17 mouse cellular contexts compared by ENCODE assay signal in the genomic region with DNA sequence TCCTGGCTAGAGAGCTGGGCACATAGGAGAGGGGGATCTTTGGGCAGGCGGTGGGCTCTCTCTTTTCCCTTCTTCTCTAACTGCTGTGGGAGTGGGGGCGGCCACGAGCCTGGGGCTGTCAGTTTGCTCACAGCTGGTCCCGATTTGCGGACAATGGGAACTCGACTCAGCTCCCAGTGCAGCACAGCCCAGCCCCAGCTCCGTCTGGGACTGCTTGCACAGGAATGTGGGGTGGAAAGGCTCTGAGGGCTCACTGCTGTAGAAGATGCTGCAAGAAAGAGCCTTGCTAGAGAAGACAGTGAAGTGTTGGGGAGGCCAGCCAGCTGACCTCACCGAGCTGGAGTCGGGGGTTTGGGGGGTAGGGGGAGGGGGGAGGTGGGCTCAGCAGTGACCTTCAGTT.
A peak's percentile ranks its signal among the peaks of the same experiment; 100 is the strongest.
DNase-seq lines count a peak whose midpoint lies in the region; ATAC-seq and TF ChIP-seq lines count a peak whose summit lies in the region.
"Had no signal": no experiment of that assay in that cellular context is flagged by ENCODE, and none has a peak within 500 bp of the region (broad histone marks: within the 10 kb centered on the region; RNA-seq: fewer than 3 reads in every experiment).

No protein-coding gene starts in this region.

- H3K36me3 ChIP-seq in kidney, adult 2 months (ENCODE audit: control insufficient read depth, insufficient read depth, low read length): no peaks in the 10 kb centered on the region
- H3K36me3 ChIP-seq in forebrain, embryonic 13.5 days (ENCODE audit: poor library complexity, severe bottlenecking): no peaks in the 10 kb centered on the region
- no peaks in the 10 kb centered on the region for H3K36me3 ChIP-seq in hindbrain, embryonic 12.5 days
- H3K36me3 ChIP-seq: heart, embryonic 12.5 days; hindbrain, embryonic 13.5 days; liver, embryonic 12.5 days had no signal

- no peak overlapping the region for H3K27ac ChIP-seq in kidney, adult 2 months (ENCODE audit: insufficient read depth, low read depth, low read length)
- H3K27ac ChIP-seq in forebrain, embryonic 13.5 days: peak overlapping the region; percentile 97
- H3K27ac ChIP-seq in hindbrain, embryonic 12.5 days: no peak overlapping the region
- H3K27ac ChIP-seq: hindbrain, embryonic 13.5 days; liver, embryonic 12.5 days had no signal

- H3K27me3 ChIP-seq in kidney, adult 2 months (replicated peaks; ENCODE audit: control insufficient read depth, insufficient read depth, low read length): no peaks in the 10 kb centered on the region
- H3K27me3 ChIP-seq in forebrain, embryonic 13.5 days: peaks cover 7% of the 10 kb centered on the region; the same call in 1 of the 2 replicates
- H3K27me3 ChIP-seq in hindbrain, embryonic 12.5 days: peaks cover 62% of the 10 kb centered on the region

- no peak overlapping the region for H3K4me2 ChIP-seq in forebrain, embryonic 13.5 days
- H3K4me2 ChIP-seq in hindbrain, embryonic 12.5 days (replicated peaks): no peak overlapping the region
- H3K4me2 ChIP-seq: heart, embryonic 12.5 days; hindbrain, embryonic 13.5 days; liver, embryonic 12.5 days had no signal

- TF ChIP-seq POLR2A in kidney, adult 2 months (IDR thresholded peaks at IDR 0.05; ENCODE audit: low read depth, low read length): no peak

- peak; percentile 39 for DNase-seq in kidney, postnatal 10 days
- DNase-seq in kidney, adult 2 months: no peak
- DNase-seq in NIH3T3 (ENCODE audit: low read depth) (peak; percentile 1), ZHBTc4 (ENCODE audit: low read depth, low spot score) (peak; percentile 20)
- no peak for DNase-seq in layer of hippocampus, postnatal 36 days
- DNase-seq: adrenal gland, postnatal 25 days; cerebellum, adult 9-11 months; kidney, postnatal 36 days; retina, postnatal 1 day; thymus, postnatal 14 days had no signal

- H3K9ac ChIP-seq in forebrain, embryonic 13.5 days: no peak overlapping the region
- H3K9ac ChIP-seq in hindbrain, embryonic 12.5 days: no peak overlapping the region
- H3K9ac ChIP-seq: heart, embryonic 12.5 days; hindbrain, embryonic 13.5 days; liver, embryonic 12.5 days had no signal

- H3K4me1 ChIP-seq in kidney, adult 2 months (ENCODE audit: control insufficient read depth, insufficient read depth, low read length): peaks cover 3% of the 10 kb centered on the region; the same call in 1 of the 2 replicates
- peaks cover 43% of the 10 kb centered on the region for H3K4me1 ChIP-seq in forebrain, embryonic 13.5 days
- H3K4me1 ChIP-seq in hindbrain, embryonic 12.5 days: peaks cover 26% of the 10 kb centered on the region
- H3K4me1 ChIP-seq: liver, embryonic 12.5 days had no signal

- TF ChIP-seq CTCF in kidney, adult 2 months (conservative IDR thresholded peaks at IDR 0.05; ENCODE audit: insufficient read depth, insufficient read length, low read depth, low read length): no peak

- H3K4me3 ChIP-seq in kidney, adult 2 months (ENCODE audit: insufficient read depth, low read depth, low read length): no peak overlapping the region
- H3K4me3 ChIP-seq in forebrain, embryonic 13.5 days: no peak overlapping the region
- no peak overlapping the region for H3K4me3 ChIP-seq in hindbrain, embryonic 12.5 days
- H3K4me3 ChIP-seq: heart, embryonic 12.5 days; hindbrain, embryonic 13.5 days; liver, embryonic 12.5 days had no signal

- ATAC-seq in forebrain, embryonic 13.5 days: peak; percentile 19; the same call in 1 of the 2 replicates
- ATAC-seq in hindbrain, embryonic 12.5 days (ENCODE audit: low FRiP score): no peak
- ATAC-seq: CD4-positive, CD25-positive, alpha-beta regulatory T cell, adult 4 months; intestine, postnatal 0 days; liver, embryonic 12.5 days had no signal

- no peaks in the 10 kb centered on the region for H3K9me3 ChIP-seq in forebrain, embryonic 13.5 days (replicated peaks)
- no peaks in the 10 kb centered on the region for H3K9me3 ChIP-seq in hindbrain, embryonic 12.5 days (replicated peaks)
- H3K9me3 ChIP-seq: heart, embryonic 12.5 days; hindbrain, embryonic 13.5 days; liver, embryonic 12.5 days had no signal

- WGBS in kidney, adult 2 months: 53% methylated on average over 8 of the region's 9 CpGs
- 31% methylated on average over 7 of the region's 9 CpGs for WGBS in forebrain, embryonic 13.5 days
- WGBS in hindbrain, embryonic 12.5 days: 31% methylated on average over 9 of the region's 9 CpGs

Comparison
In these comparisons a context has a peak if more than half of its experiments do, and no peak if none do; other contexts are left out.
1. DNase-seq: peak in kidney, postnatal 10 days (single experiment), NIH3T3 (single experiment) and ZHBTc4 (single experiment); none in kidney, adult 2 months (single experiment) and layer of hippocampus, postnatal 36 days (0 of 2).